Mouse (Mus musculus) WW6 (cell line): ENCODE results near the gene Slc25a45.
A peak's percentile ranks its signal among the peaks of the same experiment; 100 is the strongest.
"Not testable (repeated sequence)": the region's sequence is repeated elsewhere in the genome, so short reads cannot be mapped to it uniquely, and the experiment has no call there.

Experiments used
- DNase-seq: peaks from one replicate; pipeline ENCODE4 v3.0.0-alpha.2; 2013; ENCODE audit warnings: low read depth, low spot score

Slc25a45 gene

GRCm38 (mm10) chr19:5852035-5852722 lies 25.4 kb upstream of the Slc25a45 start:
- DNase-seq, result no peak

GRCm38 (mm10) chr19:5856604-5857003 lies 21.0 kb upstream of the Slc25a45 start:
- DNase-seq, result no peak

- no peak for DNase-seq
Measured at GRCm38 (mm10) chr19:5862335-5863085, 15.1 kb upstream of the Slc25a45 start.

- DNase-seq, result no peak
Measured at GRCm38 (mm10) chr19:5863776-5864175, 13.8 kb upstream of the Slc25a45 start.

GRCm38 (mm10) chr19:5864710-5865398 lies 12.8 kb upstream of the Slc25a45 start:
- DNase-seq, result no peak

GRCm38 (mm10) chr19:5868096-5868495 lies 9.5 kb upstream of the Slc25a45 start:
- DNase-seq, result no peak

GRCm38 (mm10) chr19:5871273-5871672 lies 6.3 kb upstream of the Slc25a45 start:
- DNase-seq, result no peak

- DNase-seq, result no peak
Measured at GRCm38 (mm10) chr19:5871683-5872082, 5.9 kb upstream of the Slc25a45 start.

GRCm38 (mm10) chr19:5872528-5872927 lies 5.1 kb upstream of the Slc25a45 start:
- DNase-seq, result no peak

- DNase-seq, result no peak
Measured at GRCm38 (mm10) chr19:5872931-5873556, 4.6 kb upstream of the Slc25a45 start.

- no peak for DNase-seq
Measured at GRCm38 (mm10) chr19:5874391-5874968, 3.1 kb upstream of the Slc25a45 start.

- DNase-seq, result peak; percentile 86
Measured at GRCm38 (mm10) chr19:5874969-5875480, 2.6 kb upstream of the Slc25a45 start, which contains the start of gene Frmd8. Gene Frmd8, minus strand, starts transcription at chr19:5875274.

GRCm38 (mm10) chr19:5878362-5878722 lies 734 bp downstream of the Slc25a45 start:
- DNase-seq, result no peak

GRCm38 (mm10) chr19:5878916-5879315 lies 1.3 kb downstream of the Slc25a45 start:
- DNase-seq, result no peak

- no peak for DNase-seq
Measured at GRCm38 (mm10) chr19:5879735-5880134, 2.1 kb downstream of the Slc25a45 start.

- no peak for DNase-seq
Measured at GRCm38 (mm10) chr19:5881155-5881554, 3.5 kb downstream of the Slc25a45 start.

- not testable (repeated sequence) for DNase-seq
Measured at GRCm38 (mm10) chr19:5882079-5882478, 4.5 kb downstream of the Slc25a45 start.

GRCm38 (mm10) chr19:5883935-5884334 lies 6.3 kb downstream of the Slc25a45 start:
- DNase-seq, result no peak

- DNase-seq, result no peak
Measured at GRCm38 (mm10) chr19:5885838-5886237, 8.2 kb downstream of the Slc25a45 start.

GRCm38 (mm10) chr19:5887234-5887815 lies 9.7 kb downstream of the Slc25a45 start:
- no peak for DNase-seq

GRCm38 (mm10) chr19:5889211-5889610 lies 11.6 kb downstream of the Slc25a45 start:
- DNase-seq, result no peak
